Mouse (Mus musculus) neural tube, embryonic 15.5 days (tissue): ENCODE measurements at regions not wholly inside any gene's neighbourhood (a gene's known extent, or its start where the extent isn't known, plus 50 kb on each side); places are given as distances from the start of the nearest gene placed in this dataset.
"Not testable (repeated sequence)": the region's sequence is repeated elsewhere in the genome, so short reads cannot be mapped to it uniquely, and the experiment has no call there.

Experiments
- ATAC-seq: fragments of 200-750 bp; cut with Nextera tagmentation; 2 replicates; pipeline ENCODE4 v1.8.0; 2017; ENCODE audit warnings: mild to moderate bottlenecking, moderate TSS enrichment, moderate library complexity; ENCODE audit not compliant: low FRiP score
- H3K27ac ChIP-seq: fragments of 300-500 bp; sonication (generic); replicated peaks from 2 replicates; pipeline ENCODE4 v1.5.1; 2015; ENCODE audit warnings: mild to moderate bottlenecking, inconsistent platforms
- H3K27me3 ChIP-seq: fragments of 300-500 bp; sonication (generic); replicated peaks from 2 replicates; pipeline ENCODE4 v1.6.1; 2015; ENCODE audit warnings: inconsistent platforms
- H3K36me3 ChIP-seq: fragments of 300-500 bp; sonication (generic); 2 replicates; pipeline ENCODE4 v1.6.1; 2015; ENCODE audit warnings: inconsistent platforms
- H3K4me1 ChIP-seq: fragments of 300-500 bp; sonication (generic); 2 replicates; pipeline ENCODE4 v1.6.1; 2015; ENCODE audit warnings: inconsistent platforms
- H3K4me2 ChIP-seq: fragments of 300-500 bp; sonication (generic); 2 replicates; pipeline ENCODE4 v1.6.1; 2015; ENCODE audit warnings: inconsistent platforms, mild to moderate bottlenecking, moderate library complexity
- H3K4me3 ChIP-seq: fragments of 300-500 bp; sonication (generic); replicated peaks from 2 replicates; pipeline ENCODE4 v1.5.1; 2015; ENCODE audit warnings: mild to moderate bottlenecking, inconsistent platforms
- H3K9ac ChIP-seq: fragments of 300-500 bp; sonication (generic); replicated peaks from 2 replicates; pipeline ENCODE4 v1.6.1; 2015; ENCODE audit warnings: mild to moderate bottlenecking, inconsistent platforms
- H3K9me3 ChIP-seq: fragments of 300-500 bp; sonication (generic); replicated peaks from 2 replicates; pipeline ENCODE4 v1.6.1; 2016; ENCODE audit warnings: inconsistent platforms
- WGBS: fragments of 180-500 bp; shearing (Covaris S2); methylation state at CpG from one replicate; pipeline ENCODE4 v1.1.7; 2015; ENCODE audit warnings: mixed read lengths; 5-methylcytosine and 5-hydroxymethylcytosine counted together

GRCm38 (mm10) chr5:91792732-91793131 is 170.1 kb downstream of the Rchy1 start:
- Histone ChIP-seq H3K9me3 (no peaks in the 10 kb centered on the region), H3K36me3 (no peaks in the 10 kb centered on the region), H3K4me3 (no peak overlapping the region), H3K27ac (no peak overlapping the region), H3K4me2 (no peak overlapping the region), H3K4me1 (no peaks in the 10 kb centered on the region), H3K9ac (no peak overlapping the region), H3K27me3 (no peaks in the 10 kb centered on the region)
- WGBS: 70% methylated on average over 6 of the region's 6 CpGs
- no peak for ATAC-seq

DNA sequence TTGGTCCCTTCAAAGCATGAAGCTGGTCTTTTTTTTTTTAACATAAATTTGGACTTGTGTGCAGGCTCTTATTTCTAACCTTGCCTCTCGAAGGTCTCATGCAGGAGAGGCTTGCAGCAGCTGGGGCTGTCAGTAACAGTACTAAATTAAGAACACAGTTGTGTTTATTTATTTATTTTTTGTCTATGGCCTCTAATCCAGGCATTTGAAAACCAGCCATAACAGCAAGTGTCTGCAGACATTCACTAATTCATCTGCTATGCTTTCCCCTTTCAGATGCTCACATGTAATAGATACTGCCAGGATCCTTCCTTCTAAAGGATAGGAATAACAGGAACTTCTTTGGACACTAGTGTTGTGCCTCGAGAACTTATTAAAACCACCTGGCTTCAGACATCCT is 172.5 kb downstream of the Rchy1 start:
- H3K4me3 ChIP-seq: no peak overlapping the region
- 69% methylated on average over 2 of the region's 2 CpGs for whole genome bisulfite sequencing
- no peaks in the 10 kb centered on the region for H3K4me1 ChIP-seq
- H3K9ac ChIP-seq: no peak overlapping the region
- H3K27me3 ChIP-seq: no peaks in the 10 kb centered on the region
- ATAC-seq: no peak
- no peaks in the 10 kb centered on the region for H3K36me3 ChIP-seq
- no peak overlapping the region for H3K4me2 ChIP-seq
- no peaks in the 10 kb centered on the region for H3K9me3 ChIP-seq
- no peak overlapping the region for H3K27ac ChIP-seq

GRCm38 (mm10) chr5:91783966-91784365 is 178.9 kb downstream of the Rchy1 start:
- H3K27me3 ChIP-seq: no peaks in the 10 kb centered on the region
- H3K4me3 ChIP-seq: no peak overlapping the region
- 0 out of 2 replicates have a peak, but pooled peaks cover 3% of the 10 kb centered on the region for H3K4me1 ChIP-seq
- no peak overlapping the region for H3K4me2 ChIP-seq
- WGBS: 87% methylated on average over 8 of the region's 8 CpGs
- ATAC-seq: no peak
- no peaks in the 10 kb centered on the region for H3K9me3 ChIP-seq
- H3K27ac ChIP-seq: no peak overlapping the region
- no peak overlapping the region for H3K9ac ChIP-seq
- no peaks in the 10 kb centered on the region for H3K36me3 ChIP-seq

GRCm38 (mm10) chr5:91776971-91777370 is 185.9 kb downstream of the Rchy1 start:
- no peak overlapping the region for H3K4me2 ChIP-seq
- ATAC-seq: no peak
- no peaks in the 10 kb centered on the region for H3K4me1 ChIP-seq

GRCm38 (mm10) chr5:91774065-91774464 is 188.8 kb downstream of the Rchy1 start:
- Histone ChIP-seq H3K4me2 (no peak overlapping the region), H3K27ac (no peak overlapping the region), H3K27me3 (no peaks in the 10 kb centered on the region), H3K9me3 (no peaks in the 10 kb centered on the region), H3K4me1 (no peaks in the 10 kb centered on the region), H3K36me3 (no peaks in the 10 kb centered on the region), H3K4me3 (no peak overlapping the region), H3K9ac (no peak overlapping the region)
- ATAC-seq: no peak
- 68% methylated on average over 3 of the region's 3 CpGs for whole genome bisulfite sequencing

More at GRCm38 (mm10) chr5:91776971-91777370, 185.9 kb downstream of the Rchy1 start:
- Histone ChIP-seq H3K4me3 (no peak overlapping the region), H3K9me3 (no peaks in the 10 kb centered on the region), H3K36me3 (no peaks in the 10 kb centered on the region), H3K27me3 (no peaks in the 10 kb centered on the region), H3K9ac (no peak overlapping the region), H3K27ac (no peak overlapping the region)

GRCm38 (mm10) chr5:91767886-91768285 is 195.0 kb downstream of the Rchy1 start:
- Histone ChIP-seq H3K9ac (no peak overlapping the region), H3K27ac (no peak overlapping the region), H3K4me2 (no peak overlapping the region), H3K27me3 (no peaks in the 10 kb centered on the region), H3K36me3 (no peaks in the 10 kb centered on the region), H3K9me3 (no peaks in the 10 kb centered on the region), H3K4me3 (no peak overlapping the region), H3K4me1 (peaks cover 4% of the 10 kb centered on the region; the same call in 1 of the 2 replicates)
- no peak for ATAC-seq
- 67% methylated on average over 7 of the region's 7 CpGs for WGBS

DNA sequence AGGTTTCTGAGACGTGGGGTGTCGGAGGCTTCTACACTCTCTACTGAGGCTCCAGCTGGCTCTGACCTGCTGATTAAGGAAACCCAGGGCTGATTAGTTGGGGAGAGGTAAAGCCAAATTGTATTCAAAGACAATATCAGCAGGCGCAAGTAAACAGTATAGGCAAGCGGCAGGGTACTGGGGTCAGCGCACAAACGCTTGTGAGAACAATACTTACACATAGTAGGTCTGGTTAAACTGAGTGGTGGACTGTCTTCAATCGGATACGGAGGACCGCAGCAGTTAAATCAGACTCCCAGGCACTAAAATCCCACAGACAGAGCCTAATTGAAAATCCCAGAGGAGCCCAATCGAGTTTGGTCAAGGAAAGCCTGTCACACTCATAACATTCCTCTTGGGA is 195.8 kb downstream of the Rchy1 start:
- Histone ChIP-seq H3K27me3 (no peaks in the 10 kb centered on the region), H3K36me3 (no peaks in the 10 kb centered on the region), H3K4me2 (no peak overlapping the region), H3K4me3 (no peak overlapping the region), H3K27ac (no peak overlapping the region), H3K4me1 (peaks cover 4% of the 10 kb centered on the region; the same call in 1 of the 2 replicates), H3K9me3 (no peaks in the 10 kb centered on the region), H3K9ac (no peak overlapping the region)
- ATAC-seq: no peak
- 79% methylated on average over 10 of the region's 10 CpGs for WGBS

GRCm38 (mm10) chr5:91764621-91765020 is 198.2 kb downstream of the Rchy1 start:
- no peaks in the 10 kb centered on the region for H3K9me3 ChIP-seq
- 25% methylated on average over 10 of the region's 10 CpGs for WGBS
- no peaks in the 10 kb centered on the region for H3K27me3 ChIP-seq
- H3K4me2 ChIP-seq: no peak overlapping the region
- no peaks in the 10 kb centered on the region for H3K36me3 ChIP-seq
- ATAC-seq: no peak
- peaks cover 4% of the 10 kb centered on the region; the same call in 1 of the 2 replicates for H3K4me1 ChIP-seq
- no peak overlapping the region for H3K4me3 ChIP-seq
- H3K9ac ChIP-seq: no peak overlapping the region
- H3K27ac ChIP-seq: no peak overlapping the region

DNA sequence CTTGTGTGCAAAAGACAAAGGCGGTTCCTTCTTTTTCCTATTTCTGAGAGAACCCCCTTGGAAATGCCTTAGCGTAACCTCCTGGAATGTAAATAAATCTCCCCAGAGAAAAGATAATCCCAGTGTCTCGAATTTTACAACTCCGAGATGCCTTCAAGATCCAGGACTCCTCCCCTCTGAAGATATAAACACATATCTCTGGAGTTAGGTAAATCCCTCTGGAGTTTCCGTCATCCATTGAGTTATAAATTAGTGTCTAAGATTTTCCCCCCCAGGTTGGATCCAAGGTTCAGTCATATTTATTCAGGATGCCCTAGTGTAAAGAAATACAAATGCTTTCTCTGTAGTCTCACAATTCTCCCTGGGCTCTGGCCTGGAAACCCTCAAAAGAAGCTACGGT is 200.3 kb downstream of the Rchy1 start:
- no peak for ATAC-seq
- WGBS: 67% methylated on average over 6 of the region's 6 CpGs
- H3K4me1 ChIP-seq: peaks cover 4% of the 10 kb centered on the region; the same call in 1 of the 2 replicates
- no peak overlapping the region for H3K27ac ChIP-seq
- H3K4me3 ChIP-seq: no peak overlapping the region
- no peak overlapping the region for H3K9ac ChIP-seq
- H3K9me3 ChIP-seq: no peaks in the 10 kb centered on the region
- H3K36me3 ChIP-seq: no peaks in the 10 kb centered on the region
- H3K27me3 ChIP-seq: no peaks in the 10 kb centered on the region
- H3K4me2 ChIP-seq: no peak overlapping the region

- Histone ChIP-seq H3K4me1 (no peaks in the 10 kb centered on the region), H3K4me3 (no peak overlapping the region), H3K4me2 (no peak overlapping the region), H3K27me3 (no peaks in the 10 kb centered on the region), H3K9ac (no peak overlapping the region), H3K27ac (no peak overlapping the region), H3K9me3 (no peaks in the 10 kb centered on the region), H3K36me3 (no peaks in the 10 kb centered on the region)
- no peak for ATAC-seq
- WGBS: 72% methylated on average over 10 of the region's 10 CpGs
These were observed 206.9 kb downstream of the Rchy1 start for GRCm38 (mm10) chr5:91755958-91756357.

GRCm38 (mm10) chr5:91752846-91753245 is 210.0 kb downstream of the Rchy1 start:
- ATAC-seq, H3K36me3 ChIP-seq, H3K9me3 ChIP-seq, H3K27me3 ChIP-seq, H3K4me3 ChIP-seq, H3K9ac ChIP-seq, H3K27ac ChIP-seq, H3K4me2 ChIP-seq, H3K4me1 ChIP-seq: not testable (repeated sequence)
- WGBS: 96% methylated on average over 17 of the region's 17 CpGs

- Histone ChIP-seq H3K36me3 (no peaks in the 10 kb centered on the region), H3K4me2 (no peak overlapping the region), H3K9me3 (no peaks in the 10 kb centered on the region), H3K27ac (no peak overlapping the region), H3K27me3 (no peaks in the 10 kb centered on the region), H3K9ac (no peak overlapping the region), H3K4me1 (no peaks in the 10 kb centered on the region), H3K4me3 (no peak overlapping the region)
- no peak for ATAC-seq
- 67% methylated on average over 6 of the region's 6 CpGs for WGBS
These were observed 211.7 kb downstream of the Rchy1 start for GRCm38 (mm10) chr5:91751168-91751567.

GRCm38 (mm10) chr5:91746077-91746476 is 216.8 kb downstream of the Rchy1 start:
- WGBS: 79% methylated on average over 5 of the region's 5 CpGs

More at GRCm38 (mm10) chr5:91746077-91746476, 216.8 kb downstream of the Rchy1 start:
- no peaks in the 10 kb centered on the region for H3K4me1 ChIP-seq
- H3K36me3 ChIP-seq: no peaks in the 10 kb centered on the region
- H3K9me3 ChIP-seq: no peaks in the 10 kb centered on the region
- H3K27ac ChIP-seq: no peak overlapping the region
- ATAC-seq: no peak
- no peaks in the 10 kb centered on the region for H3K27me3 ChIP-seq
- no peak overlapping the region for H3K9ac ChIP-seq
- H3K4me3 ChIP-seq: no peak overlapping the region
- no peak overlapping the region for H3K4me2 ChIP-seq
